Mouse (Mus musculus) layer of hippocampus, adult 2 months (tissue): ENCODE measurements at regions not wholly inside any gene's neighbourhood (a gene's known extent, or its start where the extent isn't known, plus 50 kb on each side); places are given as distances from the start of the nearest gene placed in this dataset.

Source experiments
- DNase-seq, 2 experiments: peaks; one replicate each; pipeline ENCODE4 v3.0.0; 2022; ENCODE audit warnings: low spot score in 2 of 2
- H3K27ac ChIP-seq: fragments of 200-600 bp; 2 replicates; pipeline ENCODE4 v1.8.1; 2022
- H3K4me3 ChIP-seq: fragments of 200-600 bp; 2 replicates; pipeline ENCODE4 v1.8.1; 2022; ENCODE audit warnings: mild to moderate bottlenecking
- CTCF ChIP-seq: fragments of 200-600 bp; conservative IDR thresholded peaks from 2 replicates; pipeline ENCODE4 v1.8.1; 2022; ENCODE audit warnings: antibody characterized with exemption, mild to moderate bottlenecking, moderate library complexity

DNA sequence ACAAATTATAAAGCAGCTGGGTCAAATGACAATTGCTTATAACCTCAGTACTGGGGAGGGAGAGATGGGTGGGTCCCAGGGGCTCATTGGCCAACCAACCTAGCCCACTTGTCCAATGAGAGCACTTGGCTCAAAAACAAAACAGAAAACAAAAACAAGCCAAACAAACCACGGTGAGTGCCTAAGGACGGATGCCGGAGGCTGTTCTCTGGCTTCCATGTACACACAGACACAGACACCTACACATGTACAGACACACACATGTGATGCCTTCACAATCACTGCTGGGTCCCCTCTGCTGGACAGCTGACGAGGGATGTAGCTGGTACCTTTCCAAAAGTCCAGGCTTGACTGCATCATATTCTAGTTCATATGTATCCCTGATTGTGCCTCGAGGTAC, 212.0 kb downstream of the Bcl2l11 start:
- no peak for TF ChIP-seq CTCF
- DNase-seq: no peak

DNA sequence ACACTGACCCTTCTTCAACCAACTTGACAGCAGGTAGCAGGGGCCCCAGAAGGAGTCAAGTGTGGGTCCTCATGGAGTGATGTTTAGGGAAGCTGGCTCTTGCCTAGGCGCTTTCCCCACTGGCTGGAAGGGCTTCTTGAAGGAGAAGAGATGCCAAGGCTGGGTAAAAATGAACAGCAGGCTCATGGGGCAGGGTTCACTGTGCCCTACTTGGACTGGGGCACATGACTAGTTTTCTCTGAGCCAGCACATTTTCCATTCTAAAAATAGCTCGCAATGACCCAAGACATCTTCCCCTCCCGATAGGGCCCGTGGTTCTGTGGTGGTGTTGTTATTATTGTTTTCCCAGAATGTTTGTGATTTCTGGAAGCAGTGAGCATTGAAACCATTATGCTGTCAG, 212.6 kb downstream of the Bcl2l11 start:
- no peak for DNase-seq
- Histone ChIP-seq H3K4me3 (no peak overlapping the region), H3K27ac (0 out of 2 replicates have a peak overlapping the region, but pooled peaks have one; percentile 2)
- TF ChIP-seq CTCF: no peak

More for the DNA sequence above, 212.0 kb downstream of the Bcl2l11 start:
- no peak overlapping the region for H3K27ac ChIP-seq
- H3K4me3 ChIP-seq: no peak overlapping the region

DNA sequence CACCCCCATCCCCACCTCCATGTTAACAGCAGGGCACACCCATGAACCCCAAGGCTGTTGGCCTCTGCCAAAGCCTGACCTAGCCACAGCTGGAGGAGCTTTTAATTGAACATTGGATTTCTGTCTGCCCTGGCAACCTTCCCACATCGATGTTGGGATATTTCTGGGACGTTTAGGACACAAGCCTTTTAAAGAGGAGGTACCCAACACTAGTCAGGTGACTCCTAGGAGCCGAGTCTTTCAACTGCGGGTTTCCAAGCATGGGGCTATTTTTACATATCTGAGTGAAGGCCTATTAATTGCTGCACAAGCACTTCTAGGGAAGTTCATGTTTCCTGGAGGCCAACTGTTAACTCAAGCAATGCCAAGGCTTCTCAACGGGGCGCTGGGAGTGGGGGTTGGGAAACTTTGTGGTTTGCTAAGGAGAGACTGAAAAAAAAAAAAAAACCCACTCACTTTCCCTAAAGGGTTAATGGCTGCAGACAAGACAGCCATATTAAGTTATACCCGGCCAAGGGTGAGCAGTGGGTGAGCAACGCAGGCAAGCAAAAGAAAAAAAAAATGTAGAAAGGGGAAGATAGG, 213.3 kb downstream of the Bcl2l11 start:
- no peak for DNase-seq
- no peak overlapping the region for H3K4me3 ChIP-seq
- 0 out of 2 replicates have a peak overlapping the region, but pooled peaks have one; percentile 2 for H3K27ac ChIP-seq
- no peak for TF ChIP-seq CTCF

DNA sequence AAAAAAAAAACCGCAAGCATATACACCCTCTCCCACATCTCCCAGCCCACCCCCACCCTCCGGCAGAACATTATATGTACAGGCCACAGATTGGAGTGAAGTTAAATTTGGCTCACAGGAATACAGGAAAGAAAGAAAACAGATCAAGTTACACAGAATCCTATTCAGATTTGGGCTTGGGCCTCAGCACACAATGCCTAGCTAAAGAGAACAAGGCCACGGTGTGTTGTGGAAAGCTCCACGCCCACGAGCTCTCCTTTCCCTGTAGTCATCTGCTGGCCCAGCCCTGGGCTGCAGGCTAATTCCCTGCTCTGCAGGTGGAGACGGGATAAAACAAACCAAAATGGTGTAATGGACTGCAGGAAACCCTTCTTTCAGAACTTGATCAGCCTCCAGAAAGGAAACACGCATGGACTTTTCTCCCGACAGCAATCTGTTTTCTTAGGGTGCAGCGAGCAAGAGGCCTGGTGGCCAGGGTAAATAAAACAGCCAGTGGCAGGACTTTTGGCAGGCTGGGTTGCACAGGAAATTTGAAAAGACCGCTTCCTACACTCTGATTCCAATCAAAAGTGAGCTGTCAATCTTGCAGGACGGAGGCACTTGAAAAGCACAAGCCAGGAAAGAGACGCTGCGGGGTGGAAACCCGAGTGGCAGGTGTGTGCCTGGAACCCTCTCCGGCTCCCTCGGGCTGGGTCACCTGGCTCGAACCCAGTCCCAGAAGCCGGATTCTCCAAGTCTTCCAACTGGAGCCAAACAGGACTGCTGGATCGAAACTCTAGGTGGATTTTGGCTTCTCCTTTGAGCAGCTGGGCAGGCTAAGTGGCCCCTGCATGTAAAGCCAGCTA, 214.0 kb downstream of the Bcl2l11 start:
- H3K27ac ChIP-seq: no peak overlapping the region
- no peak for DNase-seq
- no peak overlapping the region for H3K4me3 ChIP-seq
- peak; percentile 13; the same call in 1 of the 2 replicates for TF ChIP-seq CTCF

DNA sequence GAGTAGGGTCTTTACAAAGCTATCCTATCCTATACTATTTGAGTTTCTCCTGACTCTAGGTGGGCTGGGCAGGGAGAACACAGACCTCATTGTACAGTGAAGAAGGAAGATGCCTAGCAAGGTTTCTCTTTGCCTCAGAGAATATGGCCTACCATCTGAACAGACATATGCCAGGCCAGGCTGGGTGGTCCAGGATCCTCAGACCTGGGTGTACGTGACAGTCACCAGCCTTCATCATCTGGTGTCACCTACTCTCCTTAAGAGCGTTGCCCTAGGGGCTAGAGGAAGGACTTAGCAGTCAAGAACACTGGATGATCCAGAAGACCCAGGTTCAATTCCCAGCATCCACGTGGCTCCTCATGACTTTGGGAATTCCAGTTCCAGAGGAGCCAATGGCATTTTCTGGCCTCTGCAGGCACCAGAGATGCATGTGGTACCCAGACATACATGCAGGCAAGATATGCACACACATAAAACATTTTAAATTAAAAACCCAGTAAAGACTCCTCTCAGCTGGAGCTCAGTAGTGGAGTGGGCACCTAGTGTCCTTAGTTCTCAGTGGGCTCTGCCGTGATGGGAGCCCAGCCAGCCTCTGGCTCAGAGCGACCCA, 214.9 kb downstream of the Bcl2l11 start:
- H3K4me3 ChIP-seq: no peak overlapping the region
- no peak overlapping the region for H3K27ac ChIP-seq
- no peak for TF ChIP-seq CTCF
- no peak for DNase-seq

DNA sequence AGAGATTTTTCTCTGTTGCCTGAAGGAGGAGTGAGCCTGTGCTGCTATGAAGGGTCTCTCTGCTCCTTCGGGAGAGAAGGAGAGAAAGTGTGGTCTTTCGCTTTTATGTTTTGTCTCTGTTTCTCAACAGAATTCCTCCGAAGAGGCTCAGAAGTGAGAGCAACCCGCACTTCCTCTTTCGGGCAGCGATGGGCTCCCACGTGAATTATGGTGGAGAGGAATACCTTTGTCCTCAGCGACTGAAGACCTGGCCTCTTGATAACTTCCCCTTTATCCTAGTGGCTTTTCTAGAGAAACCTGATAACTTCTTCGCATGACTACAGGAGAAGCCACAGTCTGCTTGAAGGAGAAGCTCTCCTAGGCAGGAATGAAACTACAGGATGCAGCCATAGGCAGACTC, 216.4 kb downstream of the Bcl2l11 start:
- DNase-seq: no peak
- H3K4me3 ChIP-seq: no peak overlapping the region
- H3K27ac ChIP-seq: no peak overlapping the region
- no peak for TF ChIP-seq CTCF

DNA sequence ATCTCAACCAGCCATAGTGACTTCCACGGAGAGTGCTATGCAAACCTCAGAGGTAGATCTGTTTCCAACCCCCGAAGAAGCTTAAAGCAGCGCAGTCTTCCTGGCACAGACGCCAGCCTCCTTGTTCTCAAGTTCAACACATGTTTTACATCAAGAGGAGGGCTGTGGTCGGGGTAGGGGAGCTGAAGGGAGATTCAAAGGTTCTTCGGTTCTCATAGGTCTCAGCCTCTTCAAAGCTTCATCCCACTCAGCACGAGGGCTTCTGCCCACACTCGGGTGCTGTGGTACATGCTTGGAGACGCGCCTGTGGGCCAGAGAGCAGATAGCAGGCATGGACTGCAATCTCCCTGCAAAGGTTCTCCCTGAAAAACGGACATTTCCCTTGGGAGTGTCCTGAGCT, 219.7 kb downstream of the Bcl2l11 start:
- Histone ChIP-seq H3K4me3 (no peak overlapping the region), H3K27ac (no peak overlapping the region)
- TF ChIP-seq CTCF: no peak
- DNase-seq: no peak

DNA sequence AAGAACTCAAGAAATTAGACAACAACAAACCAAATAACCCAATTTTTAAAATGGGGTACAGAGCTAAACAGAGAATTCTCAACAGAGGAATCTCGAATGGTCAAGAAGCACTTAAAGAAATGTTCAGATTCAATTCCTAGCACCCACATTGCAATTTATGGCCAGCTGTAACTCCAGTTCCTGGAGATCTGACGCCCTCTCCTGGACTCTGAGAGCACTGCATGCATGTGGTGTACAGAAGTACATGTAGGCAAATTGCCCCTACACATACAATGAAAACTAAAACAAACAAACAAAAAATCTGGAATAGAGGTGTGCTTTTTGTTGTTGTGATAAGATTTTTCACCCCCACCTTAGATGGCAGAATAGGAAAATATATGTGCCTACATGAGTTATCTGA, 222.7 kb downstream of the Bcl2l11 start:
- Histone ChIP-seq H3K27ac (no peak overlapping the region), H3K4me3 (no peak overlapping the region)
- TF ChIP-seq CTCF: peak; percentile 50
- no peak for DNase-seq

DNA sequence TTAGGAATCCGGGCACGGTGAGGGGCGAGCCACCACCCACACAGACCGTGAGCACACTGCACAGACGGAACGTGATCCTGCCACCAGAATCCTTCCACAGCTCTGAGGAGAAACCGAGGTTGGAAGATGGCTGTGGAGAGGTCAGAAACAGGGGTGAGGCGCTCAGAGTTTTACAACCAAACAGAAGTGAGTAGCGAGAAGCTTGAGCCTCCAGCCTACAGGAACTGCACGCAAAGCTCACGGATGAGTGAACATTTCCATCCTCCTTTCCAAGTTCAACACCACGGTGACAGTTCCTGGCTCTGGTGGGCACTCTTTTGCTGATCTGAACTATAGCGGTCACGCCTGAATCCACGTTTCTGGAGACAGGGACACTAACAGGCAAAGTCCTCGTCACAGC, 225.6 kb downstream of the Bcl2l11 start:
- Histone ChIP-seq H3K27ac (no peak overlapping the region), H3K4me3 (no peak overlapping the region)
- TF ChIP-seq CTCF: no peak
- no peak for DNase-seq

DNA sequence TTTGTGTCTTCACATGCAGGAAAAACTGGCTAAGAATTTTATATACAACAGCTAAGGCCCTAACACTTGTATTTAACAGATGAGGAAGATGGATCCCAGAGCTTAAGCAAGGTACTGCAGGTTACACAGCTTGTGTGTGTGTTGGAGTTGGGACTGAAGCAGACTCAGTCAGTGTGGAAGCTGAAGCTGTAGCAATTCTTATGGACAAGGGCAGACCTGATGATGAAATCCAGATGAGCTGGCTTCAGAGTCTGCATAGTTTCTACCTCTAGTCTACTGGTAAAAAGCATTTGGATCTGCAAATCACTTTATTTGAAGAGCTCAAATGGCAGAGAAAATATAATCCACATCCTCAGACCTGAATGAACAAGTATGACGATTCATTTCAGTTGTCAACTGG, 226.7 kb downstream of the Bcl2l11 start:
- Histone ChIP-seq H3K4me3 (no peak overlapping the region), H3K27ac (no peak overlapping the region)
- no peak for DNase-seq
- TF ChIP-seq CTCF: no peak

DNA sequence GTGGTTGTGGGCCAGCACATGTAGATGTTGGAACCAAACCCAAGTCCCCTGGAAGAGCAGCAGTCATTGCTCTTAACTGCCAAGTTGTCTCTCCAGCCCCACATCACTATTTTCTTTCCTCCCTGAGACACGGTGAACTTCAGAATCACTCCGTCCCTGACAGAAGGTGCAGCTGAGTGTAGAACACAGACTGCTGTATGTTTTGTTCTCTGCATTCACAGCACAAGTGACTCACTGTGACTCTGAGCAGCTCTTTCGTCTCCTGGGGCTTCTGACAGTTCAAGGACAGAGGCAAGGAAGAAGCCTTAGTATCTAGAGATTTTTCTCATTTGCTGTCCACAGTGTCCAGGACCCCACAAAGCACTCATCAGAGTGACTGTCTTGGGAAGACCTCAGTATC, 227.6 kb downstream of the Bcl2l11 start:
- no peak overlapping the region for H3K27ac ChIP-seq
- TF ChIP-seq CTCF: no peak
- no peak overlapping the region for H3K4me3 ChIP-seq
- no peak for DNase-seq

DNA sequence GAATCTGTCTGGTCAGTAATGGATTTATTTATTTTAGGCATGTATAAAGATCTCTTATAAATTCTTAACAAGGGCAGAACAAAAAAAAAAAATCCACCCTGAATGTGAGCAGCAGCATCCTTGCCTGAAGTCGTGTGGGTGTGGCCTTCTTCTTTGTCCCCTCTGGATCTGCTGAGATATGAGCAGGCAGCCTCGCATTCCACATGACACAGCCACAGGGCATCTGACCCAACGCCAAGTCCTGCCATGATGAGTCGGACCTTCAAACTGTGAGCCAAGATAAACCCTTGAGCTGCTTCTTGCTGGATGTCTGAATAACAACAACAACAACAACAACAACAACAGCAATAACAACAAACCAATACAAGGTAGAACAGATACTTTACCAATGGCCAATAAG, 230.5 kb downstream of the Bcl2l11 start:
- TF ChIP-seq CTCF: no peak
- no peak overlapping the region for H3K4me3 ChIP-seq
- no peak overlapping the region for H3K27ac ChIP-seq
- DNase-seq: no peak

DNA sequence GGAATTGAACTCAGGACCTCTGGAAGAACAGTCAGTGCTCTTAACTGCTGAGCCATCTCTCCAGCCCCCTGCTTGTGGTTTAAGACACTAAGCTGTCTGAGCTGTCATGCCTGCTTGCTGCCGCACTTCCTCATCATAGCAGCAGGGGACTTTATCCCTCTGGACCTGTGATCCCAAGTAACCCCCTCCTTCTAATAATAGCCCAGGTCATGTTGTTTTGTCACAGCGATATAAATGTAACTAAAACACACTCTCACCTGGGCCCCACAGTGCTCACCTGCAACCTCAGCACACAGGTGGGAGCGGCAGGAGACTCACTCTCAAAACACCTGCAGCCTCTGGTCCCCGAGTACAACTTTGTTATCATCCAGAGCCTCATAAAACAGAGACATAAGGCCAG, 231.9 kb upstream of the Spdye4c start:
- no peak for TF ChIP-seq CTCF
- H3K27ac ChIP-seq: no peak overlapping the region
- DNase-seq: no peak
- H3K4me3 ChIP-seq: no peak overlapping the region
